ENCODE assay signal across 14 mouse cellular contexts in genomic region chr13:90661567-90662141, GRCm38 (mm10).
"Had no signal": no experiment of that assay in that cellular context is flagged by ENCODE, and none has a peak within 500 bp of the region (broad histone marks: within the 10 kb centered on the region; RNA-seq: fewer than 3 reads in every experiment).

No protein-coding gene starts in this region.

- H3K4me1 ChIP-seq: intestine, embryonic 15.5 days; limb, embryonic 12.5 days; liver, embryonic 13.5 days; megakaryocyte, embryonic 14.5 days had no signal

- H3K36me3 ChIP-seq: intestine, embryonic 15.5 days; limb, embryonic 12.5 days; liver, embryonic 13.5 days; midbrain, embryonic 12.5 days had no signal

- H3K4me2 ChIP-seq: intestine, embryonic 15.5 days; limb, embryonic 12.5 days; liver, embryonic 13.5 days; midbrain, embryonic 12.5 days had no signal

- DNase-seq: kidney, adult 18-20 months; liver; liver, embryonic 13.5 days; liver, postnatal 0 days; spleen, adult 18-20 months; thymus, adult 18-20 months; thymus, postnatal 14 days had no signal

- H3K27me3 ChIP-seq: intestine, embryonic 15.5 days; limb, embryonic 12.5 days; liver, embryonic 13.5 days; megakaryocyte, embryonic 14.5 days had no signal

- H3K4me3 ChIP-seq: intestine, embryonic 15.5 days; layer of hippocampus, adult 2 months; limb, embryonic 12.5 days; liver, embryonic 13.5 days; megakaryocyte, embryonic 14.5 days; midbrain, embryonic 12.5 days had no signal

- H3K27ac ChIP-seq: intestine, embryonic 15.5 days; layer of hippocampus, adult 2 months; limb, embryonic 12.5 days; liver, embryonic 13.5 days; macrophage; midbrain, embryonic 12.5 days had no signal

- ATAC-seq: intestine, embryonic 15.5 days; liver, postnatal 0 days; lung, postnatal 0 days had no signal

- H3K9ac ChIP-seq: intestine, embryonic 15.5 days; limb, embryonic 12.5 days; liver, embryonic 13.5 days; liver, postnatal 0 days; midbrain, embryonic 12.5 days had no signal

- H3K9me3 ChIP-seq: intestine, embryonic 15.5 days; limb, embryonic 12.5 days; liver, embryonic 13.5 days; midbrain, embryonic 12.5 days had no signal
